Mouse (Mus musculus): ENCODE results near the gene Stk10. TPM values are rescaled to one million over a fixed set of nuclear protein-coding genes. Genes with fewer than 3 reads are reported as not detected.

Stk10 gene
- total RNA-seq, 2 experiments from 2014 or later: 2.0 to 2.5 TPM

DNA sequence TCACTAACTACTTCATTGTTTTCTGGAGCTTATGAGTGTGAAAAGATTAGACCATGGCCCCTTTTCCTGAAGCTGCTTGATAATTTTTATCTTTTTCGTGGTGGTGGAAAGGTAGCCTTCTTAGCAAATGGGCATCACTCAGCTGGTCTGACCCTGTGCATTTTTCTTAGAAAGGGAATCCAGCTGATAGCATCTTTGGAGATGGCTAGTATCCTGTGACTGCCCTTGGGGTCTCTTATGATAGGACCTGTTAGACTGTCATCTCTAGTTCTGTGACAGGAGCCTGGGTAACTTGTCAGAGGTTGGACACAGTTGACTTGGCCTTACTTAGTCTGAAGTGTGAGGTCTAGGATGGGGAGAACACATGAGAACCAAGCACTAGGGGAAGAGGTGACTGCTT is 13.8 kb upstream of the Stk10 start:
- DNase-seq: no peak
- intact Hi-C loops (cut with DNase I): loop anchor here (5.0 kb wide), 1 partner anchor 67 kb away; no protein-coding TSS in a partner anchor

DNA sequence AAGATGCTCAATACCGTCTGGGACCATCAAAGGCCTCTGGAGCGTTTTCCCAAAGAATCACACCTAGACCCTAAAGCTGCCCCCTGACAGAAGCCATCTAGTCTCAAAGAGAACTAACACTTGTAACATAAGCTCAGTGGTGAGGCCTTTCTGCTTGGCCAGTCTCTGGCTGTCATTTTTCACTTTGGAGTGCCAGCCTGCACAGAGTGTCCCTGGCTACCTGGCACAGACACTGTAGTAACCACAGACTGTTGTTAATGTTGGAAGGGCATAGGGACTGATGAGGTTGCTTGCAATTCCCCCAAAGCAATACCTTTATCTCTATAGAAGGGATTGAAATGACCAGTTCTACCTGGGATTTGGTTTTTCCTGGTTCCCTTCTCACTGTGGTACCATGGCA is 11.9 kb upstream of the Stk10 start:
- intact Hi-C loops (cut with DNase I): no loop called here
- DNase-seq: no peak

- no peak for DNase-seq
- intact Hi-C loops (cut with DNase I): no loop called here
These were observed 8.8 kb upstream of the Stk10 start for GRCm38 (mm10) chr11:32524122-32524920.

GRCm38 (mm10) chr11:32527006-32527405 is 6.1 kb upstream of the Stk10 start:
- intact Hi-C loops (cut with DNase I): no loop called here
- no peak for DNase-seq

DNA sequence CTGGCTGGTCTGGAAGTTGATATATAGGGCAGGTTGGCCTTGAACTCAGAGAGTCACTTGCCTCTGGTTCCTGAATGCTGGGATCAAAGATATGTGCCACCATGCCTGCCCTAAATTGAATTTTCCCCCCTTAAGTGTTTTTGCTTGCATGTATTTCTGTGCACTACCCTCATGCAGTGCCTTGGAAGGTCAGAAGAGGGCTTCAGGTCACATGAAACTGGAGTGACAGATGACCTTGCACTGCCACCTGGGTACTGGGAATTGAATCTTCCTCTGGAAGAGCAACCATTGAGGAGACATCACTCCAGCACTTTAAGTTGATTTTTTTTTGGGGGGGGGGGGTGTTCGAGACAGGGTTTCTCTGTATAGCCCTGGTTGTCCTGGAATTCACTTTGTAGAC is 3.0 kb upstream of the Stk10 start:
- DNase-seq: no peak
- intact Hi-C loops (cut with DNase I): loop anchor here (5.0 kb wide), 1 partner anchor 57 kb away; no protein-coding TSS in a partner anchor

- intact Hi-C loops (cut with DNase I): loop anchor here (5.0 kb wide), 1 partner anchor 55 kb away; no protein-coding TSS in a partner anchor
- DNase-seq: peak in 1 of 2 experiments; percentile 19
These were observed 987 bp upstream of the Stk10 start, which contains the start of gene Efcab9 for GRCm38 (mm10) chr11:32531871-32532764. Efcab9 (minus strand) TSS chr11:32532081.

GRCm38 (mm10) chr11:32533482-32534261 is 567 bp downstream of the Stk10 start:
- DNase-seq: peak in 1 of 2 experiments; percentile 26
- intact Hi-C loops (cut with DNase I): loop anchor here (5.0 kb wide), 1 partner anchor 54 kb away; no protein-coding TSS in a partner anchor

- peak in 1 of 2 experiments; percentile 11 for DNase-seq
- intact Hi-C loops (cut with DNase I): loop anchor here (5.0 kb wide), 1 partner anchor 53 kb away; no protein-coding TSS in a partner anchor
These were observed 1.5 kb downstream of the Stk10 start for GRCm38 (mm10) chr11:32534453-32535075.

DNA sequence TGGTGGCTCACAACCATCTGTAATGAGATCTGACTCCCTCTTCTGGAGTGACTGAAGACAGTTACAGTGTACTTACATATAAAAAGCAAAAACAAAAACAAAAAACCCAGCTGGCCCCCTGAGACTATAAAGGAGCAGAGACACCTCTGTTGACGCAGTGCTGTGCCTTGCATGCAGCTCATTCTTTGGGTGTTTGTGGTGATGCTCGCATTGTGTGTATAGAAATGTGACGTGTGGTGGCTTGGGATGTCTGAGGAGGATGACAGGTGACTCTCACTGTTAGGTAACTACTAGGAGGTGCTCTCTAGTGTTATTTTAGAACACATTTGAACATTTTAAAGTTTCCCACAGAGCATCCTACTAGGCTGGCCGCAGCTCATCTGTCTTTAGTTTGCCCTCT is 2.5 kb downstream of the Stk10 start:
- intact Hi-C loops (cut with DNase I): no loop called here
- no peak for DNase-seq

DNA sequence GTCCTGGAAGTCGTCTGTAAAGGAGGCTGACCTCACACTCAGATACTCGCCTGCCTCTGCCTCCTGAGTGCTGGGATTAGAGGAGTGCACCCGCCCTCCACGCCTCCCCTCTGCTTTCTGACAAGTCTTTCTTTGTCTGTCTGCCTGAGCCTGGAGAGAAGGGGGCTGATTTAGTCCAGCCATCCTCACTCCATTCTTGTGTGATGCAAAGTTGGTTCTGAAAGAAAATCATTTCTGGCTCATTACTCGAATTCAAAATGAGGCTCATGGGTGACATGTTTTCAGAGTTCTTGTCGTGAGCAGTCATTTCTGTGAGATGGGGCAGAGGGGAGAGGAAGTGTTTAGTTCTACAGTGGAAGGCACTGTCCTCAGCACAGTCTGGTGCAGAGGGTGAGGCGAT is 3.8 kb downstream of the Stk10 start:
- intact Hi-C loops (cut with DNase I): no loop called here
- no peak for DNase-seq

- DNase-seq: no peak
- intact Hi-C loops (cut with DNase I): no loop called here
These were observed 5.3 kb downstream of the Stk10 start for GRCm38 (mm10) chr11:32538435-32538834.

GRCm38 (mm10) chr11:32538846-32539245 is 5.7 kb downstream of the Stk10 start:
- intact Hi-C loops (cut with DNase I): no loop called here
- DNase-seq: no peak

- intact Hi-C loops (cut with DNase I): no loop called here
- DNase-seq: no peak
These were observed 6.6 kb downstream of the Stk10 start for GRCm38 (mm10) chr11:32539717-32540116.

- intact Hi-C loops (cut with DNase I): no loop called here
- no peak for DNase-seq
These were observed 7.4 kb downstream of the Stk10 start for GRCm38 (mm10) chr11:32540463-32540862.

GRCm38 (mm10) chr11:32542181-32542580 is 9.1 kb downstream of the Stk10 start:
- DNase-seq: no peak
- intact Hi-C loops (cut with DNase I): no loop called here

- intact Hi-C loops (cut with DNase I): no loop called here
- DNase-seq: no peak
These were observed 9.7 kb downstream of the Stk10 start for GRCm38 (mm10) chr11:32542687-32543411.

DNA sequence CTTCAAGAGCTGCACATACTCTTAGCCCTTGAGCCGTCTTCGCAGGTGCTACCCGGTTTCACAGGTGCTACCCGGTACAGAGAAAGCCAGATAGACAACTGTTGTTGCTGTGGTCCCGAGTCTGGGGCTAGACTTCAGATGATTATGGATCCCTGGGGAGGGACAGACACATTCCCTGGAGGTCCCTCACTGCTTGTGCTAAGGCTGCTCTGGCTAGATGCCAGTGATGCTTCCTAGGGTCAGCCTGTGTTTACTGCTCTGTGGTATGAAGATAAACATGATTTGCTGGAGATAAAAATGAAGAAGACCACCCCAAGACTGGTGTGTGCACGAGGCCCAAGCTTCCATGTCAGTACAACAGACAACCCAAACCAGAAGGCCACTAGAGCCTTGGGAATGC is 10.9 kb downstream of the Stk10 start:
- intact Hi-C loops (cut with DNase I): no loop called here
- DNase-seq: no peak

DNA sequence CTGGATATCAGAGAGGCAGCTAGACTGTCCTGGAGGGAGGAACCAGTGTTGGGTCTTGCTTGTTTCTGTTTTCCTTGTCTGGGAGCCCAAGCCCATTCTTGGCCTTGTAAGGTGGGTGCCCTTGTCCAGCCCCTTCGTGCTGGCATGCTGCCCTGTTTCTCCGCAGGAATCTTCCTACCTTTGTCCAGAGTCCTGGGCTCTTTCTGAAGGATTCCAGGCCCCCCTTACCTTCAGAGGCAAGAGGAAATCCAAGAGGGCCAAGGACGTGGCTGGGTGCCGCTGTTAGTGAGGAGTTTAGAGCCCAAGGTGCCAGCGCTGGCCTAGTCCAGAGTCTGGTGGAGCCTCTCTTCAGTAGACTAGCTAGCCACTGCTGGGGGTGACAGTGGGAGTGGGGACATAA is 11.4 kb downstream of the Stk10 start:
- intact Hi-C loops (cut with DNase I): no loop called here

DNA sequence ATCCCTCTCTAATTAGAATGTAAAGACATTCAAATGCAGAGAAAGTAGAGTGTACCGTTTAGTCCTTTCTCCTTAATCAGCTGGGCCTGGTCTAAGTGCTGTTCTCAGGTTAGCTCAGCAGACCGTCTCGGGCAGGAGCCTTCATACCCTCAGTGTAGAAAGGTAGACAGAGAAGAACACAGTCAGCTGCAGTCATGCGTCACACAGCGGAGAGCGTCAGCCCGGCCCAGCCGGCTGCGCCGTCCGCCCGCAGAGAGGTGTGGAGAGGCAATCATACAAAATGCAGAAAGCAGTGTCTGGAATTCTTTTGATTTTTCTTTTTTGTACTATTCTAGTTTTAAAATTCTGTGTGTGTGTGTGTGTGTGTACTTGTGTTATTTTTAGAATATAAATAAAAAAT is 12.5 kb downstream of the Stk10 start:
- no peak for DNase-seq
- intact Hi-C loops (cut with DNase I): no loop called here

More for the DNA sequence above, 11.4 kb downstream of the Stk10 start:
- DNase-seq: no peak
